Mouse (Mus musculus) left cerebral cortex, adult 18-20 months (tissue): Measurements from ENCODE around the gene Otulin. TPM values are rescaled to one million over a fixed set of nuclear protein-coding genes. Genes with fewer than 3 reads are reported as not detected.
A peak's percentile ranks its signal among the peaks of the same experiment; 100 is the strongest.

ENCODE experiments used
- DNase-seq, 2 experiments: peaks; one replicate each; pipeline ENCODE4 v3.0.0; 2021 to 2022; ENCODE audit warnings: low spot score in 2 of 2, mixed read lengths in 1 of 2
- long read RNA-seq, 2 experiments: library from polyadenylated mRNA; stranded (forward); transcript quantifications; one replicate each; pipeline ENCODE4 v2.0.0; 2021
- total RNA-seq, 2 experiments: library from RNA; stranded (reverse); gene quantifications; 2 replicates each; pipeline ENCODE4 v1.2.3; 2021

Gene Otulin
- total RNA-seq = 10 to 100 TPM; 19.7 to 21.5 TPM
- long read RNA-seq, experiment 1, transcript Otulin-201 (7 exons, 1,491 nt) = major isoform, 28 of 65 reads
- long read RNA-seq, experiment 1, partial matches to known transcripts = 3 of 65 reads
- long read RNA-seq, experiment 1, other reads (novel, unspliced or antisense) = 32 of 65 reads
- long read RNA-seq, experiment 2, transcript Otulin-201 (7 exons, 1,491 nt) = major isoform, 24 of 32 reads
- long read RNA-seq, experiment 2, partial matches to known transcripts = 1 of 32 reads
- long read RNA-seq, experiment 2, other reads (novel, unspliced or antisense) = 7 of 32 reads

GRCm38 (mm10) chr15:27630601-27631383 lies at the start of gene Otulin:
TSS of gene Otulin (minus strand) at chr15:27630693.
- peak; percentile 99 to 100 for DNase-seq

- DNase-seq = no peak
Measured at GRCm38 (mm10) chr15:27678511-27678910, 48.0 kb upstream of the Otulin start.

- no peak for DNase-seq
Measured at GRCm38 (mm10) chr15:27677801-27678200, 47.3 kb upstream of the Otulin start.

- no peak for DNase-seq
Measured at GRCm38 (mm10) chr15:27676211-27676610, 45.7 kb upstream of the Otulin start.

GRCm38 (mm10) chr15:27675122-27675521 lies 44.6 kb upstream of the Otulin start:
- no peak for DNase-seq

- DNase-seq = no peak
Measured at GRCm38 (mm10) chr15:27674041-27674440, 43.5 kb upstream of the Otulin start.

GRCm38 (mm10) chr15:27673151-27673550 lies 42.7 kb upstream of the Otulin start:
- no peak for DNase-seq

GRCm38 (mm10) chr15:27672259-27672658 lies 41.8 kb upstream of the Otulin start:
- no peak for DNase-seq

GRCm38 (mm10) chr15:27671612-27672245 lies 41.2 kb upstream of the Otulin start:
- DNase-seq = no peak

- no peak for DNase-seq
Measured at GRCm38 (mm10) chr15:27670708-27671107, 40.2 kb upstream of the Otulin start.

GRCm38 (mm10) chr15:27669931-27670411 lies 39.5 kb upstream of the Otulin start:
- no peak for DNase-seq

GRCm38 (mm10) chr15:27669276-27669675 lies 38.8 kb upstream of the Otulin start:
- DNase-seq = peak; percentile 41 to 71

GRCm38 (mm10) chr15:27668557-27668956 lies 38.1 kb upstream of the Otulin start:
- DNase-seq = no peak

- no peak for DNase-seq
Measured at GRCm38 (mm10) chr15:27668001-27668461, 37.5 kb upstream of the Otulin start.

GRCm38 (mm10) chr15:27666911-27667539 lies 36.5 kb upstream of the Otulin start:
- DNase-seq = no peak

GRCm38 (mm10) chr15:27665392-27665911 lies 35.0 kb upstream of the Otulin start:
- no peak for DNase-seq

GRCm38 (mm10) chr15:27664126-27664525 lies 33.6 kb upstream of the Otulin start:
- DNase-seq = no peak

GRCm38 (mm10) chr15:27662699-27663098 lies 32.2 kb upstream of the Otulin start:
- no peak for DNase-seq

GRCm38 (mm10) chr15:27661696-27662095 lies 31.2 kb upstream of the Otulin start:
- no peak for DNase-seq

GRCm38 (mm10) chr15:27659592-27660244 lies 29.2 kb upstream of the Otulin start:
- peak; percentile 89 to 97 for DNase-seq
